Mouse (Mus musculus): ENCODE data around the gene Rpa3. TPM values are rescaled to one million over a fixed set of nuclear protein-coding genes. Genes with fewer than 3 reads are reported as not detected.

The Rpa3 gene
- polyA plus RNA-seq (2012) = 2.5 and 2.7 TPM in 2 replicates

DNA sequence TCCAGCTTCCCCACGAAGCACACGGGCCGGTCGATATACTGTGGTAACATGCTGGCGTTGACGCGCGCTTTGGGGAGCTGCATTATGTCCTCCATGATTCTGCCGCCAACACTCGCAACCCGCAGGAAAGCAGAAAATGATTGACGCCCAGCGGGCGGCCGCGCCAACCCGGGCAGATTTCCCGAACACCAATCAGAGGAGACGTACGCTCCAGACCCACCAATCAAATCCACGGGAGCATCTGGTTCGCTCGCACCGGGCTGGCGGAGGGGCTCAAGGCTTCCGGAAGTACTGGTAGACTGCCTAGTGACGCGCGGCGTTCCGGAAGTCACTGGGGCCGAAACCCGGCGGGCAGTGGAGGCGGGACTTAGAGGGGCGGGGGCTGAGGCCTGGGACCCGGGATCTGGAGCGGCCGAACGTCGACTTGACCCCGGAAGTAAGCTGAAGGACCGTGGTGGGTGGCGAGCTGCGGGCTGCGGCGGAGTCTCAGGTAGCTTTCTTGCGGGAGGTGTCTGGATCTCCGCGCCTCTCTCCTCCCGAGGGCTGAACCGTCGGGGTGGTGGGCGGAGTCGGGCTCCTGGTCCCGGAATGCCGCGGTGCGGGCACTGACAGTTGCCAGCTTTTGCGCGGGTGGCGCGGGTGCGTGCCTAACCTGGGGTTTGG lies at the start of gene Rpa3, which contains the start of the genes Umad1 and Gm45062:
Gene Rpa3, minus strand, starts transcription at position 170 of the 663 bp plus-strand sequence.
Gene Umad1, plus strand, starts transcription at position 285 of the 663 bp plus-strand sequence.
Gene Gm45062, plus strand, starts transcription at position 447 of the 663 bp plus-strand sequence.

DNA sequence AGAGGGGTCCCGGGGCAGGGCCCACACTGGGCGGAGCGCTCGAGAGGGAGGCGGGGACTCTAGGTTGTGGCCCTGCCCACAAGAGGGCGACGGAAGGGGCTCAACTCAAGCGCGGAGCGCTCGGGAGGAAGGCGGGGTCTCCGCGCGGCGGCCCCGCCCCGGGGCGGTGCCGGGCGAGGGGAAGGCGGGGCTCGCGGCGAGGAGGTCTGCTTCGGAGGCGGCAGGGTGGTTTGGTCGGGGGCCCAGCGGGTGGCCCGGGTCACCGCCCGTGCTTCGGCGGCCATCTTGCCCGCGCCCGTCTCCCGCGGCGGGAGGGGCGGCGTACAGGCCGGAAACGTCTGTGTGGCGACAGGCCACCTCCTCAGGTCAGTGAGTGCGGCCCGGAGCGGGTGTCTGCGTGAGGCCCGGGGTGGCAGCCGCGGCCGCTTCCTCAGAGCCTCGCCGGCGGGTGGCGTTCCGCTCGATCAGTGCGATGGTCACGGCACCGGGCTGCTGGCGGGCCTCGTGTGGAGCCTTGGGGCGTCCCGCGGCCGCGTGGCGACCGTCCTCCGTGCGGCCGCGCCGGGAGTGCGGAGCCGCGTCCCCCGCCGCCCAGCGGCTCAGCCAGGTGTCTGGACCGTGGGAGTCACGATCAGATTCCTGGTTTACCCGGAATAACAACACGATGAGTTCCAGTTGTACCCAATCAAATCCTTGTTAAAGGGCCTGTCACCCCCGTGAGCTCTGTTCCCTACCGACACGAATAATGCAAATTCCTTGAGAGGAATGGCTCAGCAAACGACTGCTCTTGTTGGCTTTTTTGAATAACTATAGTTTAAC lies 49.7 kb downstream of the Rpa3 start, which contains the start of gene Mios:
Gene Mios, plus strand, starts transcription at position 176 of the 819 bp plus-strand sequence.

Other genes starting within 250 kb of the Rpa3 start
- 0.01 TPM in 1 of 2 replicates, not detected in the other for gene Col28a1, start 66.6 kb downstream of the Rpa3 start, polyA plus RNA-seq (2012)
- gene Mios, start 50.0 kb downstream of the Rpa3 start, polyA plus RNA-seq (2012) = 6.9 and 7.2 TPM in 2 replicates
- gene Umad1, start 115 bp upstream of the Rpa3 start, polyA plus RNA-seq (2012) = 9.1 and 10.2 TPM in 2 replicates
- not detected in 2 replicates for gene Gm45062, start 277 bp upstream of the Rpa3 start, polyA plus RNA-seq (2012)

All from megakaryocyte-erythroid progenitor cell, adult 5 weeks (primary cell).